In genomic region chr17:80624979-80625378, GRCm38 (mm10) we compare ENCODE assay signal across 12 mouse cellular contexts.
"Had no signal": no experiment of that assay in that cellular context is flagged by ENCODE, and none has a peak within 500 bp of the region (broad histone marks: within the 10 kb centered on the region; RNA-seq: fewer than 3 reads in every experiment).

No protein-coding gene starts in this region.

- H3K9me3 ChIP-seq: midbrain, embryonic 10.5 days; neural tube, embryonic 12.5 days had no signal

- H3K27me3 ChIP-seq: neural tube, embryonic 12.5 days had no signal

- H3K4me2 ChIP-seq: liver, embryonic 11.5 days; neural tube, embryonic 12.5 days had no signal

- H3K9ac ChIP-seq: liver, postnatal 0 days; neural tube, embryonic 12.5 days had no signal

- H3K27ac ChIP-seq: midbrain, embryonic 10.5 days; neural tube, embryonic 12.5 days; stomach, postnatal 0 days had no signal

- H3K4me3 ChIP-seq: midbrain, embryonic 10.5 days; neural tube, embryonic 12.5 days had no signal

- DNase-seq: kidney, adult 11 months; kidney, postnatal 10 days; kidney, postnatal 4 days; left cerebral cortex, postnatal 4 days; liver, postnatal 0 days; lung, postnatal 36 days; midbrain, embryonic 14.5 days; thymus, postnatal 14 days had no signal

- H3K36me3 ChIP-seq: midbrain, embryonic 10.5 days had no signal

- H3K4me1 ChIP-seq: midbrain, embryonic 10.5 days; neural tube, embryonic 12.5 days had no signal
